Mouse (Mus musculus) midbrain, postnatal 0 days (tissue): ENCODE data around the gene Wfdc16. TPM values are rescaled to one million over a fixed set of nuclear protein-coding genes. Genes with fewer than 3 reads are reported as not detected.
"Not testable (repeated sequence)": the region's sequence is repeated elsewhere in the genome, so short reads cannot be mapped to it uniquely, and the experiment has no call there.

Source experiments
- ATAC-seq: fragments of 200-750 bp; cut with Nextera tagmentation; 2 replicates; pipeline ENCODE4 v1.8.0; 2017; ENCODE audit warnings: moderate number of reproducible peaks, mild to moderate bottlenecking, moderate TSS enrichment, moderate library complexity; ENCODE audit not compliant: low FRiP score
- DNase-seq: peaks from one replicate; pipeline ENCODE4 v3.0.0-alpha.2; 2015; ENCODE audit warnings: low spot score
- H3K27ac ChIP-seq: fragments of 300-500 bp; sonication (generic); 2 replicates; pipeline ENCODE4 v1.5.1; 2014; ENCODE audit warnings: low read depth, mild to moderate bottlenecking, low read length, mixed read lengths
- H3K27me3 ChIP-seq: fragments of 300-500 bp; sonication (generic); 2 replicates; pipeline ENCODE4 v1.6.1; 2014; ENCODE audit warnings: low read length, control low read depth, mixed read lengths; ENCODE audit not compliant: insufficient read depth
- H3K36me3 ChIP-seq: fragments of 300-500 bp; sonication (generic); 2 replicates; pipeline ENCODE4 v1.6.1; 2014; ENCODE audit warnings: low read length, control low read depth, mixed read lengths; ENCODE audit not compliant: insufficient read depth
- H3K4me1 ChIP-seq: fragments of 300-500 bp; sonication (generic); 2 replicates; pipeline ENCODE4 v1.6.1; 2014; ENCODE audit warnings: mild to moderate bottlenecking, control low read depth, antibody characterized with exemption, low read length, mixed read lengths; ENCODE audit not compliant: insufficient read depth
- H3K4me2 ChIP-seq: fragments of 300-500 bp; sonication (generic); 2 replicates; pipeline ENCODE4 v1.6.1; 2014; ENCODE audit warnings: low read depth, mild to moderate bottlenecking, low read length, mixed read lengths; ENCODE audit not compliant: poor library complexity, severe bottlenecking
- H3K4me3 ChIP-seq: fragments of 300-500 bp; sonication (generic); 2 replicates; pipeline ENCODE4 v1.5.1; 2014; ENCODE audit warnings: low read depth, mild to moderate bottlenecking, low read length, moderate library complexity
- H3K9ac ChIP-seq: fragments of 300-500 bp; sonication (generic); replicated peaks from 2 replicates; pipeline ENCODE4 v1.6.1; 2014; ENCODE audit warnings: mild to moderate bottlenecking, low read length, moderate library complexity, mixed read lengths; ENCODE audit not compliant: poor library complexity, severe bottlenecking
- H3K9me3 ChIP-seq: fragments of 300-500 bp; sonication (generic); 2 replicates; pipeline ENCODE4 v1.6.1; 2016; ENCODE audit warnings: low read length, control low read depth
- CTCF ChIP-seq: IDR thresholded peaks from 2 replicates; pipeline ENCODE4 v1.5.1; 2016; ENCODE audit warnings: antibody characterized with exemption, mild to moderate bottlenecking
- WGBS: fragments of 180-500 bp; shearing (Covaris S2); extraction: QIAGEN DNeasy Blood & Tissue Kit; methylation state at CpG from one replicate; pipeline ENCODE4 v1.1.7; 2014; 5-methylcytosine and 5-hydroxymethylcytosine counted together
- polyA plus RNA-seq: library from polyadenylated mRNA; unstranded; fragments of >200 nt; fragmentation: Nextera tagmentation; extraction: Ambion mirVana; gene quantifications from 2 replicates; pipeline ENCODE4 v1.2.1, GENCODE M21; 2015
- total RNA-seq: library from RNA; depleted of rRNA; stranded (reverse); fragments of >200 nt; gene quantifications from 2 replicates; pipeline ENCODE4 v1.2.3, GENCODE M21; 2014

The Wfdc16 gene
- total and polyA plus RNA-seq, 2 experiments from 2014 or later: not detected

GRCm38 (mm10) chr2:164608781-164609180 lies 29.8 kb downstream of the Wfdc16 start:
- no peak for TF ChIP-seq CTCF
- DNase-seq: no peak
- WGBS: 78% methylated on average over 6 of the region's 6 CpGs

GRCm38 (mm10) chr2:164604411-164604810 lies 34.2 kb downstream of the Wfdc16 start:
- Histone ChIP-seq H3K9me3 (no peaks in the 10 kb centered on the region), H3K36me3 (no peaks in the 10 kb centered on the region), H3K4me1 (no peaks in the 10 kb centered on the region), H3K4me2 (no peak overlapping the region), H3K4me3 (no peak overlapping the region), H3K27me3 (no peaks in the 10 kb centered on the region), H3K27ac (no peak overlapping the region), H3K9ac (no peak overlapping the region)
- 97% methylated on average over 8 of the region's 8 CpGs for WGBS
- TF ChIP-seq CTCF: no peak
- DNase-seq: no peak
- ATAC-seq: no peak

More at GRCm38 (mm10) chr2:164608781-164609180, 29.8 kb downstream of the Wfdc16 start:
- Histone ChIP-seq H3K36me3 (no peaks in the 10 kb centered on the region), H3K4me2 (no peak overlapping the region), H3K9me3 (no peaks in the 10 kb centered on the region), H3K4me3 (no peak overlapping the region), H3K27ac (no peak overlapping the region), H3K27me3 (no peaks in the 10 kb centered on the region), H3K4me1 (no peaks in the 10 kb centered on the region), H3K9ac (no peak overlapping the region)
- no peak for ATAC-seq

- Histone ChIP-seq H3K9me3 (no peaks in the 10 kb centered on the region), H3K9ac (no peak overlapping the region), H3K36me3 (no peaks in the 10 kb centered on the region), H3K4me2 (no peak overlapping the region), H3K27me3 (no peaks in the 10 kb centered on the region), H3K4me1 (no peaks in the 10 kb centered on the region), H3K27ac (no peak overlapping the region), H3K4me3 (no peak overlapping the region)
- no peak for DNase-seq
- TF ChIP-seq CTCF: peak; percentile 11; the same call in 1 of the 2 replicates
- 92% methylated on average over 3 of the region's 3 CpGs for WGBS
- no peak for ATAC-seq
Measured at GRCm38 (mm10) chr2:164603482-164603881, 35.1 kb downstream of the Wfdc16 start.

GRCm38 (mm10) chr2:164600179-164600578 lies 38.4 kb downstream of the Wfdc16 start:
- ATAC-seq (no peak), DNase-seq (no peak)
- H3K4me1 ChIP-seq: no peaks in the 10 kb centered on the region
- H3K36me3 ChIP-seq: no peaks in the 10 kb centered on the region
- H3K9me3 ChIP-seq: no peaks in the 10 kb centered on the region
- H3K9ac ChIP-seq: no peak overlapping the region
- 65% methylated on average over 3 of the region's 3 CpGs for WGBS
- TF ChIP-seq CTCF: peak; percentile 32; the same call in 1 of the 2 replicates
- no peak overlapping the region for H3K4me2 ChIP-seq
- H3K27me3 ChIP-seq: no peaks in the 10 kb centered on the region
- no peak overlapping the region for H3K27ac ChIP-seq
- no peak overlapping the region for H3K4me3 ChIP-seq

GRCm38 (mm10) chr2:164593494-164593893 lies 45.1 kb downstream of the Wfdc16 start, which contains the start of gene Eppin:
Eppin (minus strand) TSS chr2:164593594.
- H3K4me3 ChIP-seq: no peak within 1 kb of the TSS
- DNase-seq (no peak), ATAC-seq (no peak)
- no peak within 1 kb of the TSS for H3K27ac ChIP-seq
- no peaks in the 10 kb centered on the region for H3K27me3 ChIP-seq
- WGBS: 83% methylated on average over 4 of the region's 4 CpGs
- H3K4me1 ChIP-seq: no peaks in the 10 kb centered on the region
- no peak for TF ChIP-seq CTCF
- H3K9me3 ChIP-seq: no peaks in the 10 kb centered on the region
- H3K4me2 ChIP-seq: no peak within 1 kb of the TSS
- no peak within 1 kb of the TSS for H3K9ac ChIP-seq
- H3K36me3 ChIP-seq: no peaks in the 10 kb centered on the region

GRCm38 (mm10) chr2:164592014-164592413 lies 46.6 kb downstream of the Wfdc16 start:
- Histone ChIP-seq H3K27me3 (no peaks in the 10 kb centered on the region), H3K4me3 (no peak overlapping the region), H3K4me1 (no peaks in the 10 kb centered on the region), H3K9me3 (no peaks in the 10 kb centered on the region), H3K27ac (no peak overlapping the region), H3K4me2 (no peak overlapping the region), H3K36me3 (no peaks in the 10 kb centered on the region), H3K9ac (no peak overlapping the region; the same call in 1 of the 2 replicates)
- ATAC-seq: no peak
- peak; percentile 72 for DNase-seq
- 7% methylated on average over 4 of the region's 4 CpGs for WGBS
- TF ChIP-seq CTCF: peak; percentile 94

- H3K4me1 ChIP-seq, H3K27ac ChIP-seq, H3K9me3 ChIP-seq, H3K4me2 ChIP-seq, H3K4me3 ChIP-seq, H3K36me3 ChIP-seq, H3K27me3 ChIP-seq, ATAC-seq, H3K9ac ChIP-seq, DNase-seq: not testable (repeated sequence)
- WGBS: 55% methylated on average over 13 of the region's 13 CpGs
Measured at GRCm38 (mm10) chr2:164585025-164585725, 53.4 kb downstream of the Wfdc16 start, which contains the start of gene Wfdc6a. Wfdc6a (minus strand) TSS chr2:164585447.
